Mouse (Mus musculus) stomach, embryonic 16.5 days (tissue): ENCODE data around the gene Asb9. TPM values are rescaled to one million over a fixed set of nuclear protein-coding genes. Genes with fewer than 3 reads are reported as not detected.

Source experiments
- ATAC-seq: fragments of 200-750 bp; cut with Nextera tagmentation; 2 replicates; pipeline ENCODE4 v1.8.0; 2017; ENCODE audit warnings: moderate number of reproducible peaks, moderate TSS enrichment; ENCODE audit not compliant: insufficient read depth, low FRiP score
- H3K27ac ChIP-seq: fragments of 300-500 bp; sonication (generic); 2 replicates; pipeline ENCODE4 v1.5.1; 2014; ENCODE audit warnings: low read length
- H3K27me3 ChIP-seq: fragments of 300-500 bp; sonication (generic); 2 replicates; pipeline ENCODE4 v1.6.1; 2014; ENCODE audit warnings: low read length, control low read depth, mixed read lengths; ENCODE audit not compliant: control insufficient read depth, insufficient read depth
- H3K36me3 ChIP-seq: fragments of 300-500 bp; sonication (generic); 2 replicates; pipeline ENCODE4 v1.6.1; 2014; ENCODE audit warnings: low read length; ENCODE audit not compliant: control insufficient read depth, insufficient read depth
- H3K4me1 ChIP-seq: fragments of 300-500 bp; sonication (generic); 2 replicates; pipeline ENCODE4 v1.6.1; 2014; ENCODE audit warnings: low read length, control low read depth, mixed read lengths; ENCODE audit not compliant: control insufficient read depth, insufficient read depth
- H3K4me2 ChIP-seq: fragments of 300-500 bp; sonication (generic); 2 replicates; pipeline ENCODE4 v1.6.1; 2014; ENCODE audit warnings: low read depth, low read length, mixed read lengths
- H3K4me3 ChIP-seq: fragments of 300-500 bp; sonication (generic); replicated peaks from 2 replicates; pipeline ENCODE4 v1.5.1; 2014; ENCODE audit warnings: mild to moderate bottlenecking, low read length
- H3K9ac ChIP-seq: fragments of 300-500 bp; sonication (generic); 2 replicates; pipeline ENCODE4 v1.6.1; 2014; ENCODE audit warnings: low read length
- H3K9me3 ChIP-seq: fragments of 300-500 bp; sonication (generic); replicated peaks from 2 replicates; pipeline ENCODE4 v1.6.1; 2016; ENCODE audit warnings: low read length, control low read depth; ENCODE audit not compliant: control insufficient read depth
- WGBS: fragments of 180-500 bp; shearing (Covaris S2); extraction: QIAGEN DNeasy Blood & Tissue Kit; methylation state at CpG from one replicate; pipeline ENCODE4 v1.1.7; 2014; 5-methylcytosine and 5-hydroxymethylcytosine counted together
- polyA plus RNA-seq: library from polyadenylated mRNA; unstranded; fragments of >200 nt; fragmentation: Nextera tagmentation; extraction: Ambion mirVana; gene quantifications from 2 replicates; pipeline ENCODE4 v1.2.1, GENCODE M21; 2015

Asb9 gene
- polyA plus RNA-seq: not detected in 2 replicates

GRCm38 (mm10) chrX:164505709-164506498 lies at the start of gene Asb9:
Gene Asb9 (plus strand): TSS chrX:164506327.
- no peaks in the 10 kb centered on the region for H3K9me3 ChIP-seq
- no peak for ATAC-seq

GRCm38 (mm10) chrX:164459205-164459878 lies 46.8 kb upstream of the Asb9 start:
- Histone ChIP-seq H3K4me1 (no peaks in the 10 kb centered on the region), H3K27me3 (no peaks in the 10 kb centered on the region; the same call in 1 of the 2 replicates), H3K4me2 (no peak overlapping the region), H3K9ac (no peak overlapping the region), H3K9me3 (no peaks in the 10 kb centered on the region), H3K36me3 (no peaks in the 10 kb centered on the region), H3K4me3 (no peak overlapping the region), H3K27ac (no peak overlapping the region)
- ATAC-seq: no peak
- 74% methylated on average over 6 of the region's 6 CpGs for WGBS

More at GRCm38 (mm10) chrX:164505709-164506498, at the start of gene Asb9:
- H3K9ac ChIP-seq: no peak within 1 kb of the TSS
- no peak within 1 kb of the TSS for H3K4me3 ChIP-seq
- no peaks in the 10 kb centered on the region for H3K27me3 ChIP-seq
- no peak within 1 kb of the TSS for H3K27ac ChIP-seq
- no peak within 1 kb of the TSS for H3K4me2 ChIP-seq
- no peaks in the 10 kb centered on the region for H3K36me3 ChIP-seq
- H3K4me1 ChIP-seq: no peaks in the 10 kb centered on the region
- 70% methylated on average over 10 of the region's 10 CpGs for WGBS

- Histone ChIP-seq H3K27me3 (no peaks in the 10 kb centered on the region), H3K9me3 (no peaks in the 10 kb centered on the region), H3K9ac (no peak overlapping the region), H3K4me1 (no peaks in the 10 kb centered on the region), H3K27ac (no peak overlapping the region), H3K4me2 (no peak overlapping the region), H3K36me3 (no peaks in the 10 kb centered on the region), H3K4me3 (no peak overlapping the region)
- WGBS: 77% methylated on average over 2 of the region's 2 CpGs
- ATAC-seq: no peak
Observed at GRCm38 (mm10) chrX:164502258-164502657, 3.9 kb upstream of the Asb9 start.

- Histone ChIP-seq H3K27ac (no peak overlapping the region), H3K9ac (no peak overlapping the region), H3K9me3 (no peaks in the 10 kb centered on the region), H3K36me3 (no peaks in the 10 kb centered on the region), H3K4me3 (no peak overlapping the region), H3K27me3 (no peaks in the 10 kb centered on the region), H3K4me2 (no peak overlapping the region), H3K4me1 (no peaks in the 10 kb centered on the region)
- ATAC-seq: no peak
- 87% methylated on average over 4 of the region's 4 CpGs for WGBS
Observed at GRCm38 (mm10) chrX:164507068-164507467, 941 bp downstream of the Asb9 start.

- no peak overlapping the region for H3K4me3 ChIP-seq
- no peaks in the 10 kb centered on the region for H3K27me3 ChIP-seq
- ATAC-seq: no peak
- H3K27ac ChIP-seq: no peak overlapping the region
- no peak overlapping the region for H3K9ac ChIP-seq
- H3K4me2 ChIP-seq: no peak overlapping the region
- H3K36me3 ChIP-seq: no peaks in the 10 kb centered on the region
- no peaks in the 10 kb centered on the region for H3K9me3 ChIP-seq
- H3K4me1 ChIP-seq: no peaks in the 10 kb centered on the region
- WGBS: 37% methylated on average over 3 of the region's 3 CpGs
Observed at GRCm38 (mm10) chrX:164508728-164509127, 2.6 kb downstream of the Asb9 start.

GRCm38 (mm10) chrX:164522138-164522537 lies 16.0 kb downstream of the Asb9 start:
- Histone ChIP-seq H3K27me3 (no peaks in the 10 kb centered on the region; the same call in 1 of the 2 replicates), H3K4me1 (no peaks in the 10 kb centered on the region), H3K27ac (no peak overlapping the region), H3K9me3 (no peaks in the 10 kb centered on the region), H3K36me3 (no peaks in the 10 kb centered on the region), H3K4me2 (no peak overlapping the region), H3K9ac (no peak overlapping the region), H3K4me3 (no peak overlapping the region)
- ATAC-seq: no peak

- H3K4me2 ChIP-seq: no peak overlapping the region
- H3K27me3 ChIP-seq: peaks cover 3% of the 10 kb centered on the region; the same call in 1 of the 2 replicates
- no peaks in the 10 kb centered on the region for H3K9me3 ChIP-seq
- no peaks in the 10 kb centered on the region for H3K4me1 ChIP-seq
- ATAC-seq: no peak
- H3K9ac ChIP-seq: no peak overlapping the region
- no peak overlapping the region for H3K27ac ChIP-seq
- 8% methylated on average over 1 of the region's 1 CpGs for WGBS
- no peaks in the 10 kb centered on the region for H3K36me3 ChIP-seq
- no peak overlapping the region for H3K4me3 ChIP-seq
Observed at GRCm38 (mm10) chrX:164526566-164526965, 20.4 kb downstream of the Asb9 start.

GRCm38 (mm10) chrX:164541436-164542317 lies 35.5 kb downstream of the Asb9 start:
- H3K27me3 ChIP-seq: 0 out of 2 replicates have a peak, but pooled peaks cover 4% of the 10 kb centered on the region
- H3K27ac ChIP-seq: no peak overlapping the region
- H3K4me1 ChIP-seq: no peaks in the 10 kb centered on the region
- H3K4me2 ChIP-seq: no peak overlapping the region
- no peaks in the 10 kb centered on the region for H3K9me3 ChIP-seq
- H3K9ac ChIP-seq: no peak overlapping the region
- 41% methylated on average over 11 of the region's 11 CpGs for WGBS
- H3K36me3 ChIP-seq: no peaks in the 10 kb centered on the region
- H3K4me3 ChIP-seq: no peak overlapping the region
- no peak for ATAC-seq
